Mouse (Mus musculus) E14TG2a.4 (cell line): ENCODE data around the gene Pogk.

Source experiments
- CTCF ChIP-seq: conservative IDR thresholded peaks from 2 replicates; pipeline ENCODE4 v1.5.1; 2014; ENCODE audit warnings: low read length
- POU5F1 ChIP-seq: IDR thresholded peaks from 2 replicates; pipeline ENCODE4 v1.6.1; 2014; ENCODE audit warnings: low read length, borderline replicate concordance

GRCm38 (mm10) chr1:166339110-166339509, 70.6 kb downstream of the Pogk start:
- no peak for TF ChIP-seq CTCF
- no peak for TF ChIP-seq POU5F1
